Mouse (Mus musculus): ENCODE results near the gene Cmip.

Cmip gene

GRCm38 (mm10) chr8:117257821-117258575 is 1.1 kb downstream of the Cmip start:
- peak; percentile 36 for DNase-seq (ENCODE audit: low read depth, low spot score)

- DNase-seq (ENCODE audit: low read depth, low spot score), result no peak
Measured at GRCm38 (mm10) chr8:117258576-117259040, 1.7 kb downstream of the Cmip start.

- no peak for DNase-seq (ENCODE audit: low read depth, low spot score)
Measured at GRCm38 (mm10) chr8:117259431-117260001, 2.7 kb downstream of the Cmip start.

- DNase-seq (ENCODE audit: low read depth, low spot score), result no peak
Measured at GRCm38 (mm10) chr8:117260234-117260929, 3.5 kb downstream of the Cmip start.

GRCm38 (mm10) chr8:117260930-117261475 is 4.1 kb downstream of the Cmip start:
- DNase-seq (ENCODE audit: low read depth, low spot score), result no peak

GRCm38 (mm10) chr8:117261702-117262101 is 4.8 kb downstream of the Cmip start:
- DNase-seq (ENCODE audit: low read depth, low spot score), result no peak

- DNase-seq (ENCODE audit: low read depth, low spot score), result no peak
Measured at GRCm38 (mm10) chr8:117262685-117263084, 5.8 kb downstream of the Cmip start.

- DNase-seq (ENCODE audit: low read depth, low spot score), result no peak
Measured at GRCm38 (mm10) chr8:117263442-117263841, 6.6 kb downstream of the Cmip start.

- no peak for DNase-seq (ENCODE audit: low read depth, low spot score)
Measured at GRCm38 (mm10) chr8:117265079-117265478, 8.2 kb downstream of the Cmip start.

- no peak for DNase-seq (ENCODE audit: low read depth, low spot score)
Measured at GRCm38 (mm10) chr8:117267403-117268129, 10.7 kb downstream of the Cmip start.

GRCm38 (mm10) chr8:117278234-117278633 is 21.4 kb downstream of the Cmip start:
- DNase-seq (ENCODE audit: low read depth, low spot score), result no peak

GRCm38 (mm10) chr8:117278668-117279132 is 21.8 kb downstream of the Cmip start:
- no peak for DNase-seq (ENCODE audit: low read depth, low spot score)

GRCm38 (mm10) chr8:117280488-117280887 is 23.6 kb downstream of the Cmip start:
- DNase-seq (ENCODE audit: low read depth, low spot score), result no peak

- DNase-seq (ENCODE audit: low read depth, low spot score), result no peak
Measured at GRCm38 (mm10) chr8:117281676-117282075, 24.8 kb downstream of the Cmip start.

- DNase-seq (ENCODE audit: low read depth, low spot score), result peak; percentile 30
Measured at GRCm38 (mm10) chr8:117282141-117282950, 25.5 kb downstream of the Cmip start.

- no peak for DNase-seq (ENCODE audit: low read depth, low spot score)
Measured at GRCm38 (mm10) chr8:117284768-117285484, 28.1 kb downstream of the Cmip start.

- no peak for DNase-seq (ENCODE audit: low read depth, low spot score)
Measured at GRCm38 (mm10) chr8:117287966-117288365, 31.1 kb downstream of the Cmip start.

- no peak for DNase-seq (ENCODE audit: low read depth, low spot score)
Measured at GRCm38 (mm10) chr8:117289016-117289415, 32.2 kb downstream of the Cmip start.

GRCm38 (mm10) chr8:117290506-117290905 is 33.6 kb downstream of the Cmip start:
- peak; percentile 72 for DNase-seq (ENCODE audit: low read depth, low spot score)

GRCm38 (mm10) chr8:117292262-117292661 is 35.4 kb downstream of the Cmip start:
- DNase-seq (ENCODE audit: low read depth, low spot score), result no peak
